Mouse (Mus musculus) gastrocnemius, postnatal 25 days (tissue): ENCODE data around the gene Tmem104. TPM values are rescaled to one million over a fixed set of nuclear protein-coding genes. Genes with fewer than 3 reads are reported as not detected.
A peak's percentile ranks its signal among the peaks of the same experiment; 100 is the strongest.

ENCODE experiments used
- DNase-seq: peaks from one replicate; pipeline ENCODE4 v3.0.0; 2022
- total RNA-seq, 2 experiments: library from RNA; stranded (reverse); gene quantifications; 1 replicate in 1 of 2; 2 replicates in 1 of 2; pipeline ENCODE4 v1.2.3; 2021

Gene Tmem104
- total RNA-seq, 2 experiments from 2014 or later: 4.1 to 5.8 TPM

GRCm38 (mm10) chr11:115264862-115265668, 77.8 kb downstream of the Tmem104 start:
- DNase-seq: no peak

- DNase-seq: no peak
Measured at GRCm38 (mm10) chr11:115265771-115266399, 78.6 kb downstream of the Tmem104 start.

- no peak for DNase-seq
Measured at GRCm38 (mm10) chr11:115266400-115266778, 79.1 kb downstream of the Tmem104 start.

- DNase-seq: no peak
Measured at GRCm38 (mm10) chr11:115267061-115267883, 80.0 kb downstream of the Tmem104 start, which contains the start of gene Grin2c. Grin2c (minus strand) TSS chr11:115267243.

- no peak for DNase-seq
Measured at GRCm38 (mm10) chr11:115267958-115268357, 80.7 kb downstream of the Tmem104 start.

DNA sequence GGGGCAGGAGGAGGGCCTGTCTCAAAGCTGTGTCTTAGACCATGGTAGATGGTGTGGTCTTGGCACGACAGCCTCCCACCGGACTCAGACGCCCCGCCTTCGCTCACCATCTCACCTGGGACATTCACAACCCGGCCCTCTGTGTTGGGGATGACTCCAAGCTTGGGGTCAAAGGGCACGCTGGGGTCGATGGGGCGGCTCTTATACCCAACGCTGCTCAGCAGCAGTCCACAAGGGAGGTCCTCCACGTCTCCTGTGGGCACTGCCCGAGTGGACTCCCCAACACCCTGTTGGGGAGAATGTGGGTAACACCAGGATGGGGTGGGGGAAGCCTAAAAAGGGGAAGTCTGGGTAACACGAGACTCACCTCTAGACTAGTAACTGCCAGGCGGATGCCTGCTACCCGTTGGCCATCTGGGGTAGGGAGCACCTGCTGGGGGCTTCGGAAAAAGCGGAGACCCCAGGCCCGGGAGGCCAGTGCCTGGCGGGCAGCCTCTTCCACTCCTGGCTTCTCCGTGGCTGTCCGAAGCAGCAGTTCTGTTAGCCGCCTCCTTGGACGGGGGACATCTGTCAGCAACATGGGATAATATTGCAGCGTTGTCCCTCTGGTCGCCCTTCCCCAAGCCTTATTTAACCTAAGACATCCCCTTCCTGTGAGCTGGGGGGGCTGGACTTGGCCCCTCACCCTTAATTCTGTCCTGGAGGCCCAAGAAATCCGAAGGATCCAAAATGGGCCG, 82.2 kb downstream of the Tmem104 start:
- no peak for DNase-seq

GRCm38 (mm10) chr11:115270148-115270861, 83.0 kb downstream of the Tmem104 start:
- DNase-seq: peak; percentile 41

DNA sequence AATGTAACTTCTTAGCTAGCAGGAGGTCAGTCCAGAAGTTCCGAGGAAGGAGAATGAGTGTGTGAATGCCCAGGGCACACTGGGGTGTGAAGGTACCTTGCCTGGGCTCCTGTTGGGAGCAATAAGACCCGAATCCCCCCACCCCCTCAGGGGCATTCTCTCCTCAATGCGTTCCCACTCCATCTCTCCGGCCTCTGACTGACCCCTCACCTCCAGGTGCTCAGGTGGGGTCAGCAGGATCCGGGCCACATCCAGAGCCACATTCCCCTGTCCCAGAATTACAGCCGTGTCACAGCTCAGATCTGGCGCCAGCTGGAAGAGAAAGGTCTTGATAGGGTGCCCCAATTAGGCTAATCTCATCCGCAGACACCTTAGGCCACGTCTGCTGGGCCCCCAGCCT, 83.8 kb downstream of the Tmem104 start:
- no peak for DNase-seq

DNA sequence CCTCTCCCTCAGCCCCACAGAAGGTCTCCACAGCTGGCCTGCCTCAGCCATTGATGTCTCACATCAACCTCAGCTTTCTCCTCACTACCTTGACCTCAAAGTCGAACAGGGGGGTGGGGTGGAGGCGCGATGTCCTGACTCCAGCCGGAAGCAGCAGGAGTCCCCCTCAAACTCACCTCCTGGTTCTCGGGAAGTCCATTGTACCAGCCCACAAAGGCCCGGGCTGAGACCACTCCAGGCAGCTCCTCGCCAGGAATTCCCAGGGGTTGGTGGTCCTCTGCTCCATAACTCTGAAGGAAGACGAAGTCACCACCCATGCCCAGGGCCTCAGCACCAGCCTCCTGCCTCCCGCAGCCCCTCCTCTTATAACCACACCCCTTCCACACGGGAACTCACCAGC, 84.2 kb downstream of the Tmem104 start:
- no peak for DNase-seq

- no peak for DNase-seq
Measured at GRCm38 (mm10) chr11:115272894-115273498, 85.7 kb downstream of the Tmem104 start.

DNA sequence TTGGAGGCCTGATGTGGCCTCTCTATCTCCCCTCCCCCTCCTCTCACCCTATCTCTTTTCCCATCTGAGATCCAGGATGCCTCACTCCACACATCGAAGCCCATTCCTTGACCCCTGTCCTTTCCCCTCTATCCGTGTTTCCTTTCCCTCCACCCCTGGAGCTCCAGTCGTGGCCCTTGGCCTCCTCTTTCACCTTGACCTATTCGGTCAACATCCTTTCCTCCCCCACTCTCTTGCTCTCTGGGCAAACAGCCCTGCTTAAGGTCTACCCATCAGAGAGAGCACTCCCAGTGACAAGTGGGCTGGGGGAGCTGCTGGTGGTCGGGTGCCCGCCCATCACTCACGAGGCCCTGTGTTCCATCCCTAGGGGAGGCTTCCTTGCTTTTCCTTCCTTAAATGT, 86.4 kb downstream of the Tmem104 start:
- DNase-seq: no peak

DNA sequence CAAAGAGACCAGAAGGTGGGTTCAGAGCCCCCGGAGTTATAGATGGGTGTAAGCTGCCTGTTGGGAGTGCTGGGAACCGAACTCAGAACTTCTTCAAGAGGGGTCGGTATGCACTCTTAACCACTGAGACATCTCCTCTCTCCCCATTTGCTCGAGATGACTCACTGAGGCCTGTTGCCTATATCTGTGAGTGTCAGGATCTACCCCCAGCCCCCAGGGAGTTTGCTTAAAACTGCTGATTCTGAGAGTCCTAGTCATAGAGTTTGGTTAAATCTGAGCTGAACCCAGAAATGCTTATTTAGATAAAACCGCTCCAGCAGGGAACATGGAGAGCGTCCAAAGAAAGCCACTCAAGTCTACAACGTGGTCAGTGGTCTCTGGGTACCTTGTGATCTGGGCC, 86.9 kb downstream of the Tmem104 start:
- no peak for DNase-seq

- no peak for DNase-seq
Measured at GRCm38 (mm10) chr11:115274771-115275170, 87.5 kb downstream of the Tmem104 start.

GRCm38 (mm10) chr11:115275509-115275908, 88.2 kb downstream of the Tmem104 start:
- no peak for DNase-seq

DNA sequence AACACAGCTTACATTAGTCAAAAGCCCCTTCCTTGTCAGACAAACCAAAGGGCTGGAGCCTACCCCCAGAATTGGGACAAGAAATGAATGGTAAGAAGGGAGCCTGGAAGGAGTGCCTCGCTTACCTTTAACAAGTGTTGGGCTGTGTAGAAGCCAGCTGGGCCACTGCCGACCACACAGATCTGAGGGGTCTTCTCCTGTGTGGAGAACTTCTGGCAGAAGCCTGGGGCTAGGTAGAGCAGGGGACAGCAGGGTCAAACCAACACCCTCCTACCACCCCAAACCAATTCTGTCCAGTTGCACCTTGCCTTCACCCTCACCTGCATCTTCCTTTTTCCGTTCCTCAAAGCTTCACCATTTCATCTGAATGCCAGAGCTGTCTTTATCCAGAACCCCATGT, 88.7 kb downstream of the Tmem104 start:
- no peak for DNase-seq

DNA sequence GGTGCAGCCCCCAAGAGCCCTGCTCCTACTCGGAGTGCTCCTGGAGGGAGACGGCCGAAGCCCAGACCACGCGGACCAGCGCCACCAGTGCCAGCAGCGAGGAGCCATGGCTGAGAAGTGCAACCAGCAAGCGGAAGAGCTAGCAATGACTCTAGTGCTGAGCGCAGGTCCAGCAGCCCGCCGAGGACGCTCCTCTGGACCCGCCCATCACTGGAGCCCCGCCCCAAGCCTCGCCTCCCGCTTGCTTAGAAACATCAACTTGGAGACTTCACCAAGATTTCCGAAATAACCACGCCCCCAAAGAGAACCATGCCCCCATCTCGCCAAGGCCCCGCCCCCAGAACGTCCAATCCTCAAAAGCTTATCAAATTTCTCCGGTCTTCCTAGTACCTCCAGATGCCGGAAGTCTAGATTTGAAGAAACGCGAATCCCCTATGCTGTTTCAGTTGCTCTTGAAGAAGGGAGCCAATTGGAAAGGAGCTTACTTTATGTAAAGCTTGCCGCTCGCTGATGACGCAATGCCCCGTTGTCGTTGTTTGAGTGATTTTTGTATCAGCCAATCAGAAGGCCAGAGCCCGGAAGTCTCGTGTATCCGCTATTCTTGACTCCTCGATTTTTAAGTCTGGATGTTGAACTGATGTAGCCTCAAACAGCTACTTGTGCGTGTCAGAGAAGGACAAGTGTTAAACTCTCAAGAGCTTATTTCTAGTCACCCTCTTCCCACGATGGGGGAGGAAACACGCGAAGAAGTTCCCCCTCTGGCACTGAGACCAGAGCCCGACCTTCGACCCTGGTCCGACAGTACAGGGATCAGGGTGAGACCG, 89.7 kb downstream of the Tmem104 start, which contains the start of gene Fdxr:
Gene Fdxr (minus strand): TSS at position 271 of the 824 bp plus-strand sequence.
- peak; percentile 98 for DNase-seq

DNA sequence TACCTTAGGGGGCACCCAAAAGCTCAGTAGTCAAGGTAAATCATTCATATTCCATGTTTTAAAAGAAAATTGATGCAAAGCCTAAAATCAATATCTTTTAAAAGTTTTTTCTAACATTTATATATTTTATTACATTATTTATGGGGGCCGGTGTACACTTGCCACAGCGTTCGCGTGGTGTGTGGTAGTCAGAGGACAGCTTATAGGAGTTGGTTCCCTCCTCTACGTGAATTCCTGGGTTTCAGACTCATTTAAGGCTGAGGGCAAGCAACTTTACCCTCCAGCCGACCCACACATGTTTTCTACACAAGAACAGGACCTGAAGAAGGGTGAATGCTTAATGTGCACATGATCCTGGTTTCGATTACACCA, 90.3 kb downstream of the Tmem104 start:
- DNase-seq: no peak

DNA sequence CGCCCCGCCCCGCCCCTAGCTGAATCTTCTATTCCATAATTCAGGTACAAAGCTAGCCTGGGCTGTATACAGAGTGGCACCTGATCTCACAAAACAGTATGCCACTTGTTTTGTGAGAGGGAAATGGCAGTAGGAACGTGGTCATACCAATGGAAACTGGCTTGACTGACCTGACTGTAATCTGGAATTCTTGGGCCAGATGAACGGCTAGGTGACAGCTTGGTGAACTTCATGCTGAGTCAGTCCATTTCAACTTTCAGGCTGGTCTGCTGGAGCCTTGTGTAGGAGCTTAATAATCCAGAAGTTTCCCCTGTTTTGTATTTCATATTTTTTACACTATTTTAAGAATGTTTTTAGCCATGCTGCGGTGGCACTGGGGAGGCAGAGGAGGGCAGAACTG, 90.9 kb downstream of the Tmem104 start:
- no peak for DNase-seq

DNA sequence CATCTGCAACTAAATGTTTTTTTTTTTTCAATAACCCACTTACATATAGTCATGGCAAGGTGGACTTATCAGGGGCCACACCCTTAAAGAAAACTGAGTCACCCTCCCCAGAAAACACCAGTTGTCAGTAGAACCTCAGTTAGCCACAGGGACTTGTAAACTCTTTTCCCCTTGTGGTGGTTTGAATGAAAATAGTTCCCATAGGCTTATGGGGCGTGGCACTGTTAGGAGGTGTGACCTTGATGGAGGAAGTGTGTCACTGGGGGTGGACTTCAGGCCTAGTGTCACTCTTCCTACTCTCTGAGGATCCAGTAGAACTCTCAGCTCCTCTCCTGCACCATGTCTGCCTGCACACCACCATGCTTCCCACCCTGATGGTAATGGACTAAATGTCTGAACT, 92.4 kb downstream of the Tmem104 start:
- DNase-seq: no peak

- no peak for DNase-seq
Measured at GRCm38 (mm10) chr11:115282295-115282694, 95.0 kb downstream of the Tmem104 start.
